19 mouse cellular contexts compared by ENCODE assay signal in genomic region chr16:21645915-21646314, GRCm38 (mm10). TPM values are rescaled to one million over a fixed set of nuclear protein-coding genes. Genes with fewer than 3 reads are reported as not detected.
A peak's percentile ranks its signal among the peaks of the same experiment; 100 is the strongest.
DNase-seq lines count a peak whose midpoint lies in the region; ATAC-seq lines count a peak whose summit lies in the region.
"Had no signal": no experiment of that assay in that cellular context is flagged by ENCODE, and none has a peak within 500 bp of the region (broad histone marks: within the 10 kb centered on the region; RNA-seq: fewer than 3 reads in every experiment).

No protein-coding gene starts in this region.

- H3K4me2 ChIP-seq in heart, embryonic 11.5 days = no peak overlapping the region
- no peak overlapping the region for H3K4me2 ChIP-seq in midbrain, embryonic 11.5 days
- H3K4me2 ChIP-seq: forebrain, embryonic 12.5 days; kidney, embryonic 15.5 days; liver, embryonic 12.5 days; lung, embryonic 14.5 days; neural tube, embryonic 12.5 days had no signal

- intact Hi-C loops in heart, postnatal 14 days (cut with DNase I) = no loop called here

- H3K36me3 ChIP-seq in heart, embryonic 11.5 days (ENCODE audit: control insufficient read depth, insufficient read depth, low read length) = no peaks in the 10 kb centered on the region; the same call in 1 of the 2 replicates
- H3K36me3 ChIP-seq in midbrain, embryonic 10.5 days = peaks cover 50% of the 10 kb centered on the region
- H3K36me3 ChIP-seq in midbrain, embryonic 11.5 days (ENCODE audit: control insufficient read depth, insufficient read depth, low read length) = peaks cover 3% of the 10 kb centered on the region; the same call in 1 of the 2 replicates
- H3K36me3 ChIP-seq: kidney, embryonic 15.5 days; liver, embryonic 12.5 days had no signal

- H3K9ac ChIP-seq in heart, embryonic 11.5 days (ENCODE audit: low read depth, low read length) = no peak overlapping the region
- no peak overlapping the region for H3K9ac ChIP-seq in midbrain, embryonic 11.5 days (ENCODE audit: low read length)
- H3K9ac ChIP-seq: forebrain, embryonic 12.5 days; kidney, embryonic 15.5 days; liver, embryonic 12.5 days; lung, embryonic 14.5 days; neural tube, embryonic 12.5 days had no signal

- 78% methylated on average over 3 of the region's 3 CpGs for WGBS in heart, embryonic 11.5 days (ENCODE audit: insufficient replicate concordance)
- 90% methylated on average over 3 of the region's 3 CpGs for WGBS in midbrain, embryonic 10.5 days
- 96% methylated on average over 3 of the region's 3 CpGs for WGBS in midbrain, embryonic 11.5 days

- no peaks in the 10 kb centered on the region for H3K9me3 ChIP-seq in heart, embryonic 11.5 days (replicated peaks; ENCODE audit: control insufficient read depth, low read length)
- H3K9me3 ChIP-seq in midbrain, embryonic 10.5 days (replicated peaks) = no peaks in the 10 kb centered on the region
- H3K9me3 ChIP-seq in midbrain, embryonic 11.5 days (ENCODE audit: control insufficient read depth, low read length) = no peaks in the 10 kb centered on the region
- H3K9me3 ChIP-seq: forebrain, embryonic 12.5 days; kidney, embryonic 15.5 days; liver, embryonic 12.5 days; neural tube, embryonic 12.5 days had no signal

- DNase-seq in adrenal gland, adult 2 months = peak; percentile 47
- no peak for DNase-seq in adrenal gland, postnatal 25 days
- peak; percentile 43 for DNase-seq in heart, adult 8-10 months (ENCODE audit: low spot score)
- no peak for DNase-seq in midbrain, embryonic 10.5 days (ENCODE audit: low spot score)
- DNase-seq in midbrain, embryonic 11.5 days (ENCODE audit: low spot score, missing footprints) = no peak
- peak; percentile 37 to 62 for DNase-seq in heart, postnatal 14 days
- no peak for DNase-seq in kidney, postnatal 36 days
- DNase-seq: cerebellum, adult 9-11 months; lung, embryonic 14.5 days; right cerebral cortex, postnatal 25 days; thymus, postnatal 36 days had no signal

- no peaks in the 10 kb centered on the region for H3K27me3 ChIP-seq in heart, embryonic 11.5 days (ENCODE audit: control insufficient read depth, insufficient read depth, low read length)
- H3K27me3 ChIP-seq in midbrain, embryonic 10.5 days (ENCODE audit: low read depth, poor library complexity, severe bottlenecking) = no peaks in the 10 kb centered on the region
- no peaks in the 10 kb centered on the region for H3K27me3 ChIP-seq in midbrain, embryonic 11.5 days (ENCODE audit: control insufficient read depth, insufficient read depth, low read length)
- H3K27me3 ChIP-seq: forebrain, embryonic 12.5 days; kidney, embryonic 15.5 days; liver, embryonic 12.5 days; neural tube, embryonic 12.5 days had no signal

- no peak for ATAC-seq in heart, embryonic 11.5 days (replicated peaks; ENCODE audit: insufficient number of reproducible peaks, low FRiP score, low TSS enrichment)
- no peak for ATAC-seq in midbrain, embryonic 11.5 days (ENCODE audit: low FRiP score)
- ATAC-seq: intestine, embryonic 16.5 days; liver, embryonic 12.5 days had no signal

- no peak overlapping the region for H3K27ac ChIP-seq in heart, embryonic 11.5 days (ENCODE audit: low read depth, low read length)
- H3K27ac ChIP-seq in midbrain, embryonic 10.5 days (replicated peaks) = peak overlapping the region; percentile 62; the same call in 1 of the 2 replicates
- no peak overlapping the region for H3K27ac ChIP-seq in midbrain, embryonic 11.5 days (ENCODE audit: low read depth, low read length)
- H3K27ac ChIP-seq: forebrain, embryonic 12.5 days; kidney, embryonic 15.5 days; liver, embryonic 12.5 days; neural tube, embryonic 12.5 days; stomach, postnatal 0 days had no signal

- no peak overlapping the region for H3K4me3 ChIP-seq in heart, embryonic 11.5 days (ENCODE audit: low read depth, low read length)
- H3K4me3 ChIP-seq in midbrain, embryonic 10.5 days = no peak overlapping the region
- H3K4me3 ChIP-seq in midbrain, embryonic 11.5 days (ENCODE audit: low read depth, low read length) = no peak overlapping the region
- H3K4me3 ChIP-seq: forebrain, embryonic 12.5 days; kidney, embryonic 15.5 days; liver, embryonic 12.5 days; neural tube, embryonic 12.5 days had no signal

- H3K4me1 ChIP-seq in heart, embryonic 11.5 days (ENCODE audit: control insufficient read depth, insufficient read depth, low read length) = peaks cover 32% of the 10 kb centered on the region
- peaks cover 29% of the 10 kb centered on the region for H3K4me1 ChIP-seq in midbrain, embryonic 10.5 days
- H3K4me1 ChIP-seq in midbrain, embryonic 11.5 days (ENCODE audit: control insufficient read depth, insufficient read depth, low read length) = 0 out of 2 replicates have a peak, but pooled peaks cover 3% of the 10 kb centered on the region

RNA-seq across cellular contexts. Expression of gene 2510009E07Rik, which starts 48.5 kb away (rescaled TPM):
- 10 to 100 TPM; 15.2 to 21.1 TPM for total RNA-seq in adrenal gland, adult 2 months (2021)
- polyA plus RNA-seq in adrenal gland, adult 2 months (2012; rRNA removed) = 13.6 and 14.2 TPM in 2 replicates
- 16.2 and 24.8 TPM in 2 replicates for total RNA-seq in adrenal gland, postnatal 25 days (2021)
- 10 to 100 TPM; 19.6 to 28.6 (median 24.4) TPM for total RNA-seq in heart, adult 8-10 months (2022)
- 15.7 and 19.7 TPM in 2 replicates for polyA plus RNA-seq in heart, embryonic 11.5 days (2014; fragmentation: Nextera tagmentation; extraction: Ambion mirVana)
- 81.7 and 97.5 TPM in 2 replicates for polyA plus RNA-seq in midbrain, embryonic 10.5 days (2016; fragmentation: Nextera tagmentation; extraction: Ambion mirVana)
- 96.4 and 97.8 TPM in 2 replicates for polyA plus RNA-seq in midbrain, embryonic 11.5 days (2014; fragmentation: Nextera tagmentation; extraction: Ambion mirVana)
- 10 to 100 TPM; 29.0 to 31.1 TPM for total RNA-seq in heart, postnatal 14 days (2021)
- total RNA-seq: MEL had no signal

Comparison
In these comparisons a context has a peak if more than half of its experiments do, and no peak if none do; other contexts are left out.
1. DNase-seq: peak in adrenal gland, adult 2 months (single experiment), heart, adult 8-10 months (single experiment) and heart, postnatal 14 days (2 of 2); none in adrenal gland, postnatal 25 days (single experiment), midbrain, embryonic 10.5 days (single experiment), midbrain, embryonic 11.5 days (single experiment) and kidney, postnatal 36 days (0 of 2).